Mouse (Mus musculus) left cerebral cortex, adult 2 months (tissue): ENCODE measurements around the gene Slc37a3. TPM values are rescaled to one million over a fixed set of nuclear protein-coding genes. Genes with fewer than 3 reads are reported as not detected.
"Not testable (repeated sequence)": the region's sequence is repeated elsewhere in the genome, so short reads cannot be mapped to it uniquely, and the experiment has no call there.

Source experiments
- DNase-seq, 2 experiments: peaks; one replicate each; pipeline ENCODE4 v3.0.0; 2021 to 2022; ENCODE audit warnings: low spot score in 2 of 2, mixed read lengths in 1 of 2; ENCODE audit errors: extremely low spot score in 1 of 2
- H3K27ac ChIP-seq: fragments of 200-600 bp; 2 replicates; pipeline ENCODE4 v1.8.1; 2022
- H3K4me3 ChIP-seq: fragments of 200-600 bp; 2 replicates; pipeline ENCODE4 v1.8.1; 2022
- CTCF ChIP-seq: fragments of 200-600 bp; IDR thresholded peaks from 2 replicates; pipeline ENCODE4 v1.8.1; 2022; ENCODE audit warnings: antibody characterized with exemption, mild to moderate bottlenecking, moderate library complexity
- intact Hi-C: fragments of 180-260 bp; cut with DNase I; formaldehyde crosslinking; loops from one replicate; pipeline ENCODE4 v1.15.1; 2025
- total RNA-seq, 2 experiments: library from RNA; stranded (reverse); gene quantifications; 2 replicates each; pipeline ENCODE4 v1.2.3; 2021

Slc37a3 gene
- total RNA-seq, 2 experiments from 2014 or later = 68.1 to 73.1 TPM

DNA sequence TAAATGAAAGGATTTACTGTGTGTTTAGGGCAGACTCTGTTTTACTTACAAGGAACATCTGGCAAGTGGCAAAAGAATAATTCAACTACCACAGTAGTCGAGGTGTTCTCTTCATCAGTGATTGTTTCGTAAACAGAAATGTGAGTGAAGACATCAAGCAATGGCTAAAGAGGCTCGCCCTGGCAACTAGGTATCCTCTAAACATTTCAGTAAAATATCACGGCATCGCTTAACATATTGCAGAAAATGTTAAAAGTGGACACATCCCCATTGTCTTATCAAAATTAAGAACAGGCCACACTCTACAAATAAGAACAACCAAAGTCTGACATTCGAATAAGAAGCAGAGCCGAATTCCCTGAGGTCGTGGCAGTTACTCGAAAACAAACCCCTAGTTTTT is 700 bp downstream of the Slc37a3 start:
- intact Hi-C loops = no loop called here
- TF ChIP-seq CTCF = no peak
- Histone ChIP-seq H3K27ac (peak overlapping the region; percentile 93; the same call in 1 of the 2 replicates), H3K4me3 (peak overlapping the region; percentile 100)
- no peak for DNase-seq

DNA sequence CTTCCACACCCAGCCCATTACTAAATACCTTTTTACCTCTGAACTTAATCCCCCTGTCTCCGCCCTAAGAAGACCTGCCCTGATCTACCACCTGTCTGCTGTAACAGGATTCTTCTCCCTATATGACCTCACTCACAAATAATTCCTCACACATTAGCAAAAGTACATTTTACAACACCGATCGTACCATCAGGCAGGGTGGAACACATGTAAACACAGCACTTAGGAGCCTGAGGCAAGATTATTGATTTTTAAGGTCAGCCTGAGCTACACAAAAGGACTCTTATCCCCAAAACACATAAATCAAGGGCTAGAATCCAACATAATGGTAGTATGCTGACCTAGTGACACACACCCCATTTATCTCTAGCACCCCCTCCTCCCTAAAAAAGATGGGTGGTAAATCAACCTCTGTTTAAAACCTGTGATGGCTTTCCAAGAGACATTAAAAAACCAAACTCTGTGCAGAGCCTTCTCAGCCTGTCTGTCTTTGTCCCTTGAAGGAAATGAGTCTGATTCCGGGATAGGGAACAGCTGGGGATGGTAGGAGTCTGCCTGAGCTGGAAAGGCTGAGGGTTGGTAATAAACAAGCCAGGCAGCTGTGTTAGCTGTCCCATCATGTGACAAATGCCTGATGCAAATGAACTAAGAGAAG is 4.0 kb downstream of the Slc37a3 start:
- Histone ChIP-seq H3K4me3 (no peak overlapping the region), H3K27ac (no peak overlapping the region)
- no peak for DNase-seq
- intact Hi-C loops = no loop called here
- no peak for TF ChIP-seq CTCF

DNA sequence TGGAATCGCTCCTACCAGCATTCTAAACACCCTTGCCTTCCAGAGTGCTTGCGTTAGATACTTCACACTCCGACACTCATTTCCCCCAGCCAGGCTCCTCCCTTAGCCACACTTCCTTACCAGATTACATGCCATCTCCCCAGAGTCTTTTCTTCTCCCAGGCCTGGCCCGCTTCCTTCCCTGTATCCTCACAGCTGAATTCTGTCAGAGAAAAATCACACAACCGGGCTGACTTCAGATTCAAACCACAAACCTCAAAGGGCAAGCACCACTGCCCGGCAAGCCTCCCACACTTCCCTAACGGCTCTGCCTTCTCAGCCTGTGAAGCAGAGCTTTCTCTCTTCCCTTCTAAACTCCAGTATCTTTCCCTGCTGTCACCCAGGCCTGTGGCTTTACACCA is 4.7 kb downstream of the Slc37a3 start:
- no peak for DNase-seq
- no peak overlapping the region for H3K27ac ChIP-seq
- TF ChIP-seq CTCF = no peak
- no peak overlapping the region for H3K4me3 ChIP-seq
- intact Hi-C loops = no loop called here

DNA sequence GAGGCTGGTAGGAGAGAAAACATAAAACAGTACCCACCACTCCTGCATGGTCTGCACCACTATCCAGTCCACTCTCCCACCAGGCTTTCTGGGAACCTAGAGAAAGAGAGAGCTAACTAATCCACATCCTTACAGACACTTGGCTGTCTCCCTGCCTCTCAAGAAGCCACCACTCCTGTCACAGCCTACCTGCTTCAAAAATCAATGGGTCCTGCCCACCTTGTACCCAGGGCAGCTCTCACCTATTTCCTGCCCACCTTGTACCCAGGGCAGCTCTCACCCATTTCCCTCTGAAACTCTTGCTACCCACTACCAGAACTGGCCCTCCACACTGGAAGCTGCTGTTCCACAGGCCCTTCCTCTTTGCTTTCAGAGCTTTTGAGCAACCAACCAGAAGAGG is 5.4 kb downstream of the Slc37a3 start:
- no peak for TF ChIP-seq CTCF
- no peak for DNase-seq
- intact Hi-C loops = no loop called here
- no peak overlapping the region for H3K27ac ChIP-seq
- H3K4me3 ChIP-seq = no peak overlapping the region

DNA sequence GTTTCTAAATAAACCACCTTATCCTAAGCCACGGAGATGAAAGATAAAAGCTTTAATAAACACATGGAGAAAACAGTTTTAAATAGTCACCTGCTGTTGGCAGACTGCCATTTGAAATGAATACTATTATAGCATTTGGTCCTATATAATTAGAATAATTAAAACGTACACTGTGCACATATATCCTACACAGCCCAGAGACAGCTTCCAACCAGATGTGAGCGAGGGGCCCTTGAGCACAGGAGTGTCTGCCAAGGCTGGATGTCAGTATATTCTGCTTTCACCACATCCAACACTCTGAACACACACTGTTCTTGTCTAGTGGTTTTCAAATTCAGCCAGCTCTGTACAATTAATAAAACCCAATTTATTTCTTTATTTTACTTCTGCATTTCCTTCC is 7.8 kb downstream of the Slc37a3 start:
- DNase-seq = no peak
- intact Hi-C loops = no loop called here
- Histone ChIP-seq H3K4me3 (no peak overlapping the region), H3K27ac (no peak overlapping the region)
- no peak for TF ChIP-seq CTCF

DNA sequence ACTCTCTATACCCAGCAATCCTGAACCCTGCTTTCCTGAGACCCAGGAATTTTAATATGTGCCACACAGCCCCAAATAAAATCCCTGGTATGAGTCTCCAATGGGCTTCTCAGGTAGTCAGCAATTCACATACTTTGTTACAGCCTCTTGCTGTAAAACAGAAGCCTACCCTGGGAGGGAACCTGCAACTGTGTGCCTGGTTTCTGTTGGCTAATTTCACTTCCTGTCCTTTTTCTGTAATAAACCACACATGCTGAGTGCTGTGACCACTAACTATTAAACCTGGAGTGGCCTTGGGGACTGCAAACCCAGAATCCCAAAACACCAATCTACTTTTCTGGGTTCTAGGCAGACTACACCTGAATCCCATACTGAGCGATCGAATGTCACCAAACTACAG is 14.8 kb downstream of the Slc37a3 start:
- no peak for TF ChIP-seq CTCF
- intact Hi-C loops = no loop called here
- Histone ChIP-seq H3K4me3 (no peak overlapping the region), H3K27ac (no peak overlapping the region)
- no peak for DNase-seq

DNA sequence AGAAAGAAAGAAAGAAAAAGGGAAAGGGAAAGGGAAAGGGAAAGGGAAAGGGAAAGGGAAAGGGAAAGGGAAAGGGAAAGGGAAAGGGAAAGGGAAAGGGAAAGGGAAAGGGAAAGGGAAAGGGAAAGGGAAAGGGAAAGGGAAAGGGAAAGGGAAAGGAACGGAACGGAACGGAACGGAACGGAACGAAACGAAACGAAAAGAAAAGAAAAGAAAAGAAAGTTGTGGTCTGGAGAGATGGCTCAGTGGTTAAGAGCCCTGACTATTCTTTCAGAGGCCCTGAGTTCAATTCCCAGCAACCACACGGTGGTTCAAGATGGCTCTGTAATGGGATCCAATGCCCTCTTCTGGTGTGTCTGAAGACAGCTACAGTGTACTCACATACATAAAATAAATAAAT is 18.3 kb downstream of the Slc37a3 start:
- intact Hi-C loops, H3K27ac ChIP-seq, H3K4me3 ChIP-seq, DNase-seq: not testable (repeated sequence)

DNA sequence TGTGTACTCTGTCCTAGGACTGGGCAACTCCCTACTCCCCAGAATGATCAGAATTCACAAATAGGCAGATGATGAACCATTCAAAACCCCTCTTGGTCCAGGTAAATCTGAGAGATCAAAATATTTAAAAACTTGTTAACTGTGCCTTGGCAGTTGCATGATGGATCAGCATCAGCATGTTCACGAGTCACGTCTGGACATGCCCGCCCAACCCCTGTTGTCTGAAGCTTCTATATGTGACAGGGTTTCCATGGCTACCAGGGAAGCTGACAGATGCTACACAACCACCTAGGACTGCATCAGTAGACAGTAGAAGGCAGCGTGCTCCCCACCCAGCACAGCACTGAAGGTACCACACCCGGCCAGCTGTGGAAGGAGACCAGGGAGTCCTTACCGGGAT is 28.5 kb downstream of the Slc37a3 start:
- TF ChIP-seq CTCF = no peak
- intact Hi-C loops = no loop called here
- DNase-seq = no peak

DNA sequence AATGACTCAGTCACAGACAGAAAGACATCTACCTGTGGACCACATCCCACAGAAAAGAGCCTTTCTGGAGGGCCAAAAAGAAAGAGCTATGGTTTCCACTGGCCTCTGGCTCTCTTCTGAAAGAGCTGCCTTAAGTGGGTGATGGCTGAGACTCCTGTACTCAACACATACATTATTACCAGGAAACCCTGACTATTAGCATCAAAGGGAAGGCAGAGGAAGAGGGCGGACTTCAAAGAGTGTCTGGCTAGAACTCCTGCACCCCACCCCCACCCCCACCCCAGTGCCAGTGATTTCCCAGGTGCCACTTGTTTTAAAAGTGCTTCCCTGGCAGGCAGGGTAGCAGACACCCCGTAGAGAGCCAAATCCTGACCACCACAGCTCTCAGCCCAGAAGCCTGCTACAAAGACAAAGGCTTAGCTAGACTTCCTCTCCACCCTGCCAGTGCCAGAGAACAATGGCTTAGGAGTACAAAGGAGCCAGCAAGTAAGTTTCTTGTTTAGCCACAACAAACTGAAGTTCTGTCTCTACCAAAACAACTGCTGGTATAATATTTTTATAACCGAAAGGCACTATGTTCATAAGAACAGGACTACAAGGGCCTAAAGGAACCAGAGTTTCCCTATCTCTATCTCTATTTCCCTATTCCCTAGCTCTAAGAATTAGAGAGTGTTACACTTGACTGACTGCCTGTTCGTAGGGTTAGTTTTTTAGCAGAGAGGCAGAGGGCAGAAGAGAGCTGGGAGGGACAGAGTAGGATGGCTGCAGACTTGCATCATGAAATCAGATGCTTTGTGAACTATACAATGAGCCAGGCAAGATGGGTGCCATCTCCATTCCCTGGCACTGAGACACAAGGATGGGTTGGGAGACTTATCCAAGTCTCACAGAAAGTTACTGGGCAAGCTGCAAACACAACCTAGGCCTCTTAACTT is 29.3 kb downstream of the Slc37a3 start:
- intact Hi-C loops = no loop called here
- TF ChIP-seq CTCF = no peak; the same call in 1 of the 2 replicates
- Histone ChIP-seq H3K27ac (peak overlapping the region; percentile 34; the same call in 1 of the 2 replicates), H3K4me3 (no peak overlapping the region)
- DNase-seq = no peak

More for the DNA sequence above, 28.5 kb downstream of the Slc37a3 start:
- no peak overlapping the region for H3K4me3 ChIP-seq
- no peak overlapping the region for H3K27ac ChIP-seq

DNA sequence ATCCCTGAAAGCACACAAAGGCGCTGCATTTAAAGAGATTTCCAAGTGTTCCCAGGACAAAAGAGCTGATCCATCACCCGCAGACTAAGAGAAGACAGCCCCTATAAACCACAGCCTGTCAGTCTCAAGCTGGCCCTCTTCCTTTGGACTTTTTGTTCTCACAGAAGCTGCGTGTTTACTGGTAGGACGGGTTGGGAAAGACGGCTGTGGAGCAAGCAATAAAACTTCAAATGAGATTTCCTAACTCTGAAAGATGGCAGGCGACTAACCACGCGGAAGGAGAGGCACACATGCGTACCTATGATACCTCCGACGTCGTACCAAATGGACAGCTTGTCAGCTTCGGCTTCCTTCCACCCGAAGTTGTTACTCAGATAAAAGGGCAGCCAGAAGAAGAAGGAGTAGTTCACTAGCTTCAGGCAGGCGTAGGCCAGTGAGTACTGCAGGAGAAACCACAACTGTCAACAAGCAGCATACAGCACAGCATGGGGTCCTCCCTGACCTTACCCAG is 30.4 kb downstream of the Slc37a3 start:
- no peak for DNase-seq
- no peak for TF ChIP-seq CTCF
- Histone ChIP-seq H3K4me3 (no peak overlapping the region), H3K27ac (no peak overlapping the region)
- intact Hi-C loops = no loop called here

DNA sequence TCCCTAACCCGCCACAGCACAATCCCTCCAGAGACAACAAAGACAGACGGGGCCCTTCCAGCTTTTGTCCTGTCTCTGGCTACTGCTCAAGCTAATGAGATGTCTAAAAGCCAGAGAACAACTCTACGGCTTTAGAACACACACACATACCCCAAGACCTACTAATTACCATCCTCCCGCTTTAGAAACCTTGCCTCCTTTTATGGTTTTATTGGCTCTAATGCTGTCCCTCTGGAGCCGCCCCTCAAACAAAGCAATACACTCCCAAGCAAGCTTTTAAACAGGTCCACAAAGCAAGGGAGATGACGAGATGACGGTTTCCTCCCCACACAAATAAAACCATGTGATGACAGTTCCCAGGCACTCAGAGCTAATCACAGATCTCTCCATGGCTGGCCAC is 32.0 kb downstream of the Slc37a3 start:
- TF ChIP-seq CTCF = no peak
- intact Hi-C loops = loop anchor here (2.0 kb wide), 1 partner anchor 199 kb away; no protein-coding TSS in a partner anchor
- no peak overlapping the region for H3K27ac ChIP-seq
- DNase-seq = no peak
- no peak overlapping the region for H3K4me3 ChIP-seq

DNA sequence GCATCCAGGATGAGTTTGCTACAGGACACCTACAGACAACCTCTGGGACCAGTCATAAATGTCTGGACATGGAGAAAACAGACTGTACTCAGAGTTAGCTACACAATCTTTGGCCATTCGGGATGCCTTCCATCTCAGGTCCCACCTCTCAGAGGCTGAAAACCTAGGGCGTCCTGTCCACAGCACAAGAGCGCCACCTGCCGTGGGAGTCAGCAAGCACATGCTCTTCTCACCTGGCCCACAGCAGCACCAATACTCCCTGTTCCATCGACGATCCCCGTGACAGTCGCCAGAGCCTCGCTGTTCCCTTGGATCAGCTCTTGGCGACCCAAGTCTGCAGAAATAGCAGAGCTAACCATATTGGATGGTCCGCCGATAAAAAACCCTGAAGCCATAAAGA is 33.5 kb downstream of the Slc37a3 start:
- TF ChIP-seq CTCF = peak; percentile 98
- Histone ChIP-seq H3K4me3 (no peak overlapping the region), H3K27ac (no peak overlapping the region)
- peak; percentile 83 to 87 for DNase-seq
- intact Hi-C loops = loop anchor here (1.0 to 5.0 kb wide), 3 partner anchors 139 to 197 kb away; no protein-coding TSS in a partner anchor
